Mouse (Mus musculus): ENCODE measurements around the gene Hsd17b7.

GRCm38 (mm10) chr1:169969516-169969886 is 460 bp upstream of the Hsd17b7 start:
- TF ChIP-seq EP300 (IDR thresholded peaks at IDR 0.05) = no peak
- TF ChIP-seq CTCF (IDR thresholded peaks at IDR 0.05) = no peak

Data from lung, postnatal 0 days (tissue).